Mouse (Mus musculus): ENCODE results near the gene Mrvi1.

Mrvi1 gene

GRCm38 (mm10) chr7:110865038-110865437 is 117.2 kb downstream of the Mrvi1 start:
- ChIA-PET POLR2A (interaction anchor here in 3 of 4 experiments (0.6 to 1.9 kb wide), 12 partner anchors 12 to 257 kb away, joined by 3 to 19 read pairs (median 3); partner anchors contain the start of genes Rnf141 (in 2 of the 3) and Ampd3 (in 1 of the 3)), CTCF (interaction anchor here in 2 of 4 experiments (0.6 to 1.0 kb wide), 3 partner anchors 65 to 981 kb away, joined by 4 to 10 read pairs (median 9); no protein-coding TSS in a partner anchor)

- CTCF ChIA-PET: no interaction called here
- POLR2A ChIA-PET: interaction anchor here in 1 of 4 experiments (0.7 to 1.0 kb wide), 2 partner anchors 8 to 18 kb away, joined by 3 to 4 read pairs; partner anchors contain the start of gene Rnf141
These were observed 119.4 kb downstream of the Mrvi1 start, which contains the start of gene Lyve1 for GRCm38 (mm10) chr7:110862751-110863289. TSS of gene Lyve1 (minus strand) at chr7:110863239.

DNA sequence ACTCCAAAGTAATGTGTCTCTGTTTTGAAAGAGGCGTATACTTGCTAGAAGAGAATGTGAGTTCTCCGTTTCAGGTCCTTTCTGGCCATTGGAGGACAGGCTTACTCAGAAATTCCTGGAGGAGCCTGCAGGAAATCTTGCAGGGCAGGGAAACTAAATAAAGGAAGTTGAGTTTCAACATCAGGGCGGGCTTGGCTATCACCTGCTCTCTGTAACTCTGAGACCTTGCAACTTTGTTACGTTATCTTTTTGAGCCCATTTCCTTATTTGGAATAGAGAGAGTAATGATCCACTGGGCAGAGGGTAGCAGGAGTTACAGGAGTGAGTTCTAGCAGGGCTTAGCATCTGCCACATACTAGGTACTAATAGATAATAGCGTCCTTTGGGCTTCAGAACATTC is 122.1 kb downstream of the Mrvi1 start:
- CTCF ChIA-PET: no interaction called here
- POLR2A ChIA-PET: interaction anchor here in 2 of 4 experiments (1.3 to 1.4 kb wide), 2 partner anchors 16 kb away, joined by 3 read pairs; partner anchors contain the start of gene Rnf141 (in 2 of the 2)

- CTCF ChIA-PET: no interaction called here
- POLR2A ChIA-PET: no interaction called here
These were observed 126.7 kb downstream of the Mrvi1 start for GRCm38 (mm10) chr7:110855604-110856003.

DNA sequence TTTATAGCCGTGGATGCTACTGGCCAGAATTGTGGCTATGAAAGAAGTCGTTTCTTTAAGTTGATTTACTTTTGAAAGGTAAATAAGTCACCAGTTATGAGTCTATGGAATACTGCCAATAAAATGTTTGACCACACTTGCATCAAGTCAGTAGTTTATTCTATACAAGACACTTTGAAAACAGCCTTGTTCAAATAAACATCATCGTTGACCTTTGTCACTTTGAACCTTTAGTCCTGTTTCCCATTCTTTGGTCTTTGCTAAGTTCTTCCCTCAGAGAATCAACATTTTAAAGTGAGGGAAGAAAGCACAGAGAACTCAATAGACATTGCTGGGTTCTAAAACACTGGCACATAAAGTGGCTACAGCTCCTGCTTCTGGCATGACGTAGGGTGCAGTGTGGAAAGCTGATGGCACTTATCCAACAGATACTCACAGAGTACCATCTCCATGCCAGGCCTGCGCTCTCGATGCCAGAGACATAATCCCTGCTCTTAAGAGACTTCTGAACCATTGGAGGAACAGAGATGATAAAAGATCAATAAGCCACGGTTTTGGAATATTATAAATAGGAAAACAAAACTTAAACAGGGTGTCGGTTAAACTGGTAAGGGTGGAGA is 127.2 kb downstream of the Mrvi1 start:
- ChIA-PET CTCF (no interaction called here), POLR2A (no interaction called here)

- POLR2A ChIA-PET: interaction anchor here in 1 of 4 experiments (1.8 kb wide), 1 partner anchor 10 kb away, joined by 6 read pairs; the partner anchor contains the start of gene Rnf141
- CTCF ChIA-PET: no interaction called here
These were observed 127.7 kb downstream of the Mrvi1 start for GRCm38 (mm10) chr7:110854519-110854918.

DNA sequence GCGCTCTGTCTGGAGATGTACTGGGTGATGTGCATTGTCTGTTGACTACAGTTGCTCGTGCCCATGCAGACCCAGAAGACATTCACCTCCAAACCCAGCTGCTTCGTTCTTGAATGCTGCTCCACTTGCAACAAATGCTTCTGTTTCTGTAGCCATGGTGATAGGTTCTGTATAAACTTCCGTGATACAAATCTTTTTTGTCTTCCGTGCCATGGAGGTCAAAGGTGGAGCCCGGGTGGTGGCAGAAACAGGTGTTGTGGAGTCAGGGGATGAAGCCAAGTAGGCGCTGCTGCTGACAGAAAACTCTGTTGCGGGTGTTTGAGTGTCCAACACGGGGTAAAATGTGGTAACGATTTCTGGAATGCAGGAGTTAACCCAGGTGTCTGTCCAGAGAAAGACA is 128.7 kb downstream of the Mrvi1 start:
- ChIA-PET POLR2A (interaction anchor here in 2 of 4 experiments (0.8 to 1.8 kb wide), 2 partner anchors 9 to 12 kb away, joined by 3 to 6 read pairs; partner anchors contain the start of gene Rnf141 (in 1 of the 2)), CTCF (no interaction called here)

DNA sequence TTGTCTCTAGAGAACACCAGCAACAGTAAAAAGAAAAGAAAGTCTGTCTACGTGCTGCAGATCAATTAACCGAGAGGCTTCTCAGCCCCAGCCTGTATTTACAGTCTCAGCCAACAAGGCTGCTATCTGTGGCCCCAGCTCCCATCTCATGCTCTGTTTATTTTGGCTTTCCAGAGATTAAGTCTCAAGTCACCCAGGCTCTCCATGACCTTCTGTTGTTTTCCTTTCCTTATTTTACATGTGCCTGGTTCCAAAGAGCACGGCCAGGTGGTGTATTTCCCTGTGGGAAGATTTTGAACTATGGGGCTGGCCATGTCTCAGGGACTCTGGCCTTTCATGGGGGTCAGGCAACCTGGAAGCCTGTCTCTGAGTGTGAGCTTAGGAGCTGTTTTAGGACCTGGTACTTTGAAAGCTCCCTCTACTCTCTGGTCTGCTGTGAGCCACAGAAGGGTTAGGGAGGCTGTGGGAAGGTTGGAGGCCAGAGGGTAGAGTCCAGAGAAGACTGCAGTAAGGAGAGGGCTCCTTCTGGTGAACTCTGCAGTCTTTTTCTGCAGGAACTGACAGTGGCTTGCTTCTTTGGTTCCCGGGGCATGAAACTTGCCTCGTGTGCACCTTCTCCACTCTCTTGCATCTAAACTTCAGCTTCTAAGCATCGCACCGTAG is 130.6 kb downstream of the Mrvi1 start:
- CTCF ChIA-PET: no interaction called here
- POLR2A ChIA-PET: interaction anchor here in 2 of 4 experiments (0.5 to 0.7 kb wide), 3 partner anchors 13 to 1470 kb away, joined by 3 read pairs; no protein-coding TSS in a partner anchor

DNA sequence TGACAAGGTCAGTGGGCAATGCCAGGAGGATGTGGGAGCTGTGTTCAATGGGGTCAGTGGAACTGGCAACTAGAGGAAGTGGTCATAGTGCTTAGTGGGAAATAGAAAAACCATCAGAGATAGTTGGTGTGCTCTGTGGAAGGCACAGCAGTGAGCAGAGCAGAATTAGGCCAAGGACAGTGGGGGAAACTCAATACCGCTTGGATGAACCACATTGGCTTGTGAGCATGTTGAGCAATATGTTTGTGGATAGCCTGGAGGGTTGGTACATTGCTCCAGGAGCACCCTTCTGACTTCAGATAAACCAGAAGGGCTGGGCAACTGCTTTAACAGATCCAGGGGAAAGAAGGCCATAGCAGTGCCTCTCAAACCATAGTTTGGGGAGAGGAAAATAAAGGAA is 133.9 kb downstream of the Mrvi1 start:
- ChIA-PET CTCF (no interaction called here), POLR2A (no interaction called here)

DNA sequence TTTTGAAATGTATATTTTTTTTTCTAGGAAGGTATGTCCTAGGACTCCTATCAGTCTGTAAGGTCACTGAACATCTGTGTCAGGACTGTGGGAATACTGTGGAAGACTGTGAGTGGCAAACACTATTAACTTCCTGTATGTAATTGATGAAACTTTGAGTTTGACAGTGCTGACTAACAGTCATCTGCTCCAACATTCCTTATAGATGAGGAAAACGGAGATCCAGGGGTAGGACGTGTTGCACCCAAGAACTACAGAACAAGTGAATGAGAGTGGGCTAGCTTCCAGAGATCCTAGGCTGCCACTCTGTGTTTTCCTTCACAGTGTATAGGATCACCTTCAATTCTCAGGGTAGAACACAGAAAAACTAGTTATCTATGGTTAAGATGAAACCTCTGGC is 134.9 kb downstream of the Mrvi1 start:
- ChIA-PET CTCF (no interaction called here), POLR2A (interaction anchor here in 2 of 4 experiments (0.6 to 1.0 kb wide), 2 partner anchors 73 to 211 kb away, joined by 3 read pairs; no protein-coding TSS in a partner anchor)

DNA sequence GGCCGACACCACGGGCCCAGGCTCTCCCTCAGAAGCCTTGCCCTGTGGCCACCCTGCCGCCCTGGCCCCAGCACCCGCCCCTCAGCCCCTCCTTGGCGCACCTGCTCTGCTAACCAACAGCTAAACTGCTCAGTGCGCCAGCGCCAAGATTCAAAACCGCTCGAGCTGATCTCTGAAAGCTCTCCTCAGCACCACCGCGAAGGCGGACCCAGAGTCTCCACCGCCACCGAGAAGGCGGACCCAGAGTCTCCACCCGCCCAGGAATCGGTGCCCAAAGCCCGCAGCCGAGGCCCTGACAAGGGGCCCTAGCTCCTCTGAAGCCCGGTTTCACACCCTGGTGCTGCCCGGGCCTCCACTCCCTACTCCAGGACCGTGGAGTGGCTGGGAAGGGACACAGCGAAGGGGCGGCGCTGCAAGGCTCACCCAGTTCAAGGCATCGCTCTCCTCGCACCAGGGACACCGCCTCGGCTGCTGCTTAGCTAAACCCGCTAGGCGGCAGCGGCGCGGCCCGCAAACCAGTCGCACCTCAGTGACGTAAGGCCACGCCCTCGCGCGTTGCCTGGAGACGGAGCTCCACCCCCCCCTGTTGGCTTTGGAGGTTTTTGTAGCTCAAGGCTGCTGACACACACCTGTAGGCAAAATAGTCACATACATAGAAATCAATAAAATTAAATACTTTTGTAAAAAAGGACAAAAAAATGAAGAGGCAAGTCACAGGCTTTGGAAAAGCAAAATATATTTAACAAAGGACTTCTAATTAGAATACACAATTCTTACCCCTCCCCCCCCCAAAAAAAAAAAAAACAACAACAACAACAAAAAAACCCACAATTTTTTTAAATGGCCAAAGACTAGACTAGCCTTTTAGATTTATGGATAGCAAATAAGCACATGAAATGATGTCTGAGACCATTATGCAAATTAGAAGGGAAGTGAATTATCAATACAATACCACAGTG is 138.1 kb downstream of the Mrvi1 start, which contains the start of gene Rnf141:
Gene Rnf141 (minus strand): TSS at position 542 of the 959 bp plus-strand sequence.
- POLR2A ChIA-PET: interaction anchor here (0.6 to 2.4 kb wide), 54 partner anchors 9 to 1325 kb away, joined by 3 to 19 read pairs (median 4); partner anchors contain the start of genes Ctr9 (in 3 of the 4), Eif4g2 (in 3 of the 4), Ampd3 (in 1 of the 4) and Lyve1 (in 1 of the 4)
- CTCF ChIA-PET: interaction anchor here (0.6 to 1.8 kb wide), 13 partner anchors 10 to 1850 kb away, joined by 3 to 10 read pairs (median 4); no protein-coding TSS in a partner anchor

GRCm38 (mm10) chr7:110840332-110840731 is 141.9 kb downstream of the Mrvi1 start:
- ChIA-PET CTCF (no interaction called here), POLR2A (no interaction called here)

DNA sequence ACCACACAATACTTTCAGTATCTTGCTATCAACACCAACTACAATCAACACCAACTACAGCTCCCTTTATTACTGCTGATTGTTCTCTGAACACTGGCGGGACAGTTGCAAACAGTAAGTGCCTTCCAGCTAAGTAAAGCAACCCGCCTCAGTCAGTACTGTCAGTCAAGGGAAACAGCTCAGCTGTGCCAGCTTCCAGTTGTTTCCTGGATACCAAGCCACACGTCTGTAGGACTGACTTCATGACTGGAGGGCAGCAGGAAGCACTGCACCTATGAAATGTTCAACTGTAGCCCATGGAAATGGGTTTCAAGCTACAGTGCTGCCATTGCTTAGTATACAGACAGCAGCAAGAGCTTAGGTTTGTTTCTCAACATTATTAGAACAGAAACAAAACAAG is 147.7 kb downstream of the Mrvi1 start:
- ChIA-PET CTCF (interaction anchor here in 2 of 4 experiments (1.2 kb wide), 2 partner anchors 10 to 96 kb away, joined by 3 to 4 read pairs; partner anchors contain the start of gene Rnf141 (in 1 of the 2)), POLR2A (interaction anchor here in 2 of 4 experiments (1.5 to 3.3 kb wide), 3 partner anchors 10 to 228 kb away, joined by 3 to 12 read pairs (median 8); partner anchors contain the start of gene Rnf141 (in 2 of the 2))

DNA sequence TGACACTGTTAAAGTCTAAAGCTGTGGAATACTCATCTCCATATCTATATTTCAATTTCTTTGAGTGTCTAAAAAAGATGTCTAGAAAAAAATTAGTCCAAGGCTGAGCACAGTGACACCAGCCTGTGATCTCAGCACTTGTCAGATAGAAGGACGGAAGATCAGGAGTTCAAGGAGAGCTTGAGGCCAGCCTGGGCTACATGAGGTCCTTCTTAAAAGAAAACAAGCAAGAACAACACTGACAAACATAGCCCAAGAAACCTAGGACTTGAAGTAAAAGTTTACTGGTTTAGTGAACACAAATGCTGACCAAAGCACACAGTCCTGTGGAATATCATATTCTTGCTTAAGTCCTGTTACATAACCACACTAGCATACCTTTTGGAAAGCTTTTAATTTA is 148.2 kb downstream of the Mrvi1 start:
- POLR2A ChIA-PET: interaction anchor here in 2 of 4 experiments (0.6 to 3.3 kb wide), 3 partner anchors 10 to 116 kb away, joined by 4 to 12 read pairs (median 8); partner anchors contain the start of gene Rnf141 (in 2 of the 2)
- CTCF ChIA-PET: interaction anchor here in 2 of 4 experiments (1.2 kb wide), 2 partner anchors 10 to 96 kb away, joined by 3 to 4 read pairs; partner anchors contain the start of gene Rnf141 (in 1 of the 2)

DNA sequence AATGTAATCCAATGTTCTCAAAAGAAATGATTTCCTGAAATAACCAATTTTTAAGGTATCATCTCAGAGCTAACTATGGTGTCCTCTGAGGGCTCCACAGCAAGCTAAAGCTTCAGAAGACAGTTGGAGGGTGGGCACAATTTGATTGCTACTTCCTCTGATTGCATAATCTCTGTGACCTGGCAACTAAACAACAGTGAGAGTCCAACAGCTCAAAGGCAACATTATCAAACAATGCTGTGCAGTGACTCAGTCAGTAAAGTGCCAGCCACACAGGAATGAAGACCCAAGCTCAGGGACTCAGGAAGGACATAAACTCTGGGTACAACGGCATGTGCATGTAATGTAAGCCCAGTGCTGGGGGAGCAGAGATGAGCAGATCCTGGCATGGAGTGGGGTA is 149.2 kb downstream of the Mrvi1 start:
- POLR2A ChIA-PET: interaction anchor here in 1 of 4 experiments (3.3 kb wide), 1 partner anchor 11 kb away, joined by 12 read pairs; the partner anchor contains the start of gene Rnf141
- CTCF ChIA-PET: no interaction called here

- ChIA-PET POLR2A (interaction anchor here in 2 of 4 experiments (0.9 to 1.3 kb wide), 2 partner anchors 12 to 22 kb away, joined by 3 read pairs; no protein-coding TSS in a partner anchor), CTCF (interaction anchor here in 2 of 4 experiments (0.9 to 1.2 kb wide), 1 partner anchor 106 kb away, joined by 3 read pairs; no protein-coding TSS in a partner anchor)
These were observed 158.0 kb downstream of the Mrvi1 start for GRCm38 (mm10) chr7:110823995-110824953.

DNA sequence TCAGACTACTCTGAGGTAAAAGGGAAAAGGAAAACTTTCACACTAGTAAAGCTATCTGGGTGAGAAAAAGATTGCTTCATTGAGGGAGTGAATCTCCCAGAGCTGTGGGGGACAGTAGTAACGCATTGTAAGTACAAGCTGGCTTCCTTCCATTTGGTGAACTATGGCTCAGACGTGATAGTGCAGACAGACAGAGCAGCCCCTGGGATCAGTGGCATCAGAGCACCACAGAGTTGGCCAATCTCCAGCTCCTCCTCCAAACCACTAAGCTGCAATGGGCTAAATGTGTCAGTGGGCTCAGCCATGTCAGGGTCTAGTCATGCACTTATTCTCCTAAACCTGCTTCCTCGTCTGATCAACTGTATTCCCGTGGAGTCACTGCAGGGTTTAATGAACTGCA is 158.7 kb downstream of the Mrvi1 start:
- POLR2A ChIA-PET: interaction anchor here in 1 of 4 experiments (0.9 kb wide), 1 partner anchor 12 kb away, joined by 3 read pairs; no protein-coding TSS in a partner anchor
- CTCF ChIA-PET: no interaction called here

Measured in embryonic stem cell, embryonic (primary cell).